Mouse (Mus musculus) liver, embryonic 13.5 days (tissue): ENCODE measurements around the gene Cfap46. TPM values are rescaled to one million over a fixed set of nuclear protein-coding genes. Genes with fewer than 3 reads are reported as not detected.

ENCODE experiments used
- polyA plus RNA-seq: library from polyadenylated mRNA; unstranded; fragments of >200 nt; fragmentation: Nextera tagmentation; extraction: Ambion mirVana; gene quantifications from 2 replicates; pipeline ENCODE4 v1.2.1, GENCODE M21; 2015

The Cfap46 gene
- polyA plus RNA-seq, 1 experiment from 2014 or later: not detected

Other genes starting within 250 kb of the Cfap46 start
- gene Nkx6-2, start 101.0 kb downstream of the Cfap46 start, polyA plus RNA-seq: 0.09 and 0.14 TPM in 2 replicates
- gene Adgra1, start 150.4 kb upstream of the Cfap46 start, polyA plus RNA-seq: not detected in 2 replicates
- 0.02 TPM in 1 of 2 replicates, not detected in the other for gene Kndc1, start 210.9 kb upstream of the Cfap46 start, polyA plus RNA-seq